Mouse (Mus musculus): ENCODE data around the gene Ipo11. TPM values are rescaled to one million over a fixed set of nuclear protein-coding genes. Genes with fewer than 3 reads are reported as not detected.

Ipo11 gene
- total and polyA plus RNA-seq, 3 experiments, result 37.2 to 40.2 TPM; not detected in 1

- TF ChIP-seq TCF12 (IDR thresholded peaks at IDR 0.05; ENCODE audit: low read depth, low read length) (0 out of 2 replicates have a peak, but pooled peaks have one; percentile 19), ETS1 (IDR thresholded peaks at IDR 0.05; ENCODE audit: low read depth, low read length) (no peak)
Observed at GRCm38 (mm10) chr13:106946594-106947540, 10.1 kb upstream of the Ipo11 start, which contains the start of gene Dimt1 (continued).

GRCm38 (mm10) chr13:106945518-106945917 is 8.8 kb upstream of the Ipo11 start:
- Histone ChIP-seq H3K27ac (ENCODE audit: control insufficient read depth, low read depth, low read length) (no peak overlapping the region), H3K36me3 (ENCODE audit: control insufficient read depth in 1 of 2, insufficient read depth in 2 of 2, low read length in 2 of 2) (peaks cover 10 to 13% of the 10 kb centered on the region in 2 experiments), H3K79me2 (ENCODE audit: control insufficient read depth, insufficient read depth, low read length, poor library complexity) (peaks cover 15% of the 10 kb centered on the region), H3K9me3 (replicated peaks; ENCODE audit: insufficient read depth, low read length) (no peaks in the 10 kb centered on the region), H3K4me3 (ENCODE audit: control insufficient read depth in 1 of 2, insufficient read depth in 1 of 2, low read depth in 2 of 2, low read length in 2 of 2) (no peak overlapping the region), H3K27me3 (ENCODE audit: control insufficient read depth in 1 of 2, insufficient read depth in 2 of 2, low read length in 2 of 2) (no peaks in the 10 kb centered on the region), H3K9ac (ENCODE audit: control insufficient read depth, low read depth, low read length, poor library complexity, severe bottlenecking) (no peak overlapping the region), H3K4me1 (ENCODE audit: control insufficient read depth in 1 of 2, insufficient read depth in 2 of 2, low read length in 2 of 2) (peaks cover 0 to 6% of the 10 kb centered on the region in 2 experiments; a peak in 1 of 4 replicates)
- no peak for DNase-seq (ENCODE audit: low read depth, low spot score)
- TF ChIP-seq ZNF384 (IDR thresholded peaks at IDR 0.05; ENCODE audit: low read depth, low read length), result peak; percentile 78
- no peak for TF ChIP-seq POLR2AphosphoS2 (IDR thresholded peaks at IDR 0.05; ENCODE audit: low read length)

- no peak overlapping the region for H3K27ac ChIP-seq (ENCODE audit: control insufficient read depth, low read depth, low read length)
- peaks cover 0 to 2% of the 10 kb centered on the region in 2 experiments; a peak in 1 of 4 replicates for H3K36me3 ChIP-seq (ENCODE audit: control insufficient read depth in 1 of 2, insufficient read depth in 2 of 2, low read length in 2 of 2)
- no peaks in the 10 kb centered on the region for H3K4me1 ChIP-seq (ENCODE audit: control insufficient read depth in 1 of 2, insufficient read depth in 2 of 2, low read length in 2 of 2)
- no peak for DNase-seq (ENCODE audit: low read depth, low spot score)
- H3K4me3 ChIP-seq (ENCODE audit: control insufficient read depth in 1 of 2, insufficient read depth in 1 of 2, low read depth in 2 of 2, low read length in 2 of 2), result no peak overlapping the region
- H3K79me2 ChIP-seq (ENCODE audit: control insufficient read depth, insufficient read depth, low read length, poor library complexity), result peaks cover 8% of the 10 kb centered on the region
- H3K9me3 ChIP-seq (replicated peaks; ENCODE audit: insufficient read depth, low read length), result no peaks in the 10 kb centered on the region
- no peak overlapping the region for H3K9ac ChIP-seq (ENCODE audit: control insufficient read depth, low read depth, low read length, poor library complexity, severe bottlenecking)
- TF ChIP-seq E2F4 (IDR thresholded peaks at IDR 0.05; ENCODE audit: borderline replicate concordance, low read depth, low read length) (no peak), KAT2A (conservative IDR thresholded peaks at IDR 0.05; ENCODE audit: low read depth, low read length) (no peak), MAFK (IDR thresholded peaks at IDR 0.05; ENCODE audit: borderline replicate concordance, low read depth, low read length) (no peak), HCFC1 (IDR thresholded peaks at IDR 0.05; ENCODE audit: low read depth, low read length) (no peak), NRF1 (IDR thresholded peaks at IDR 0.05; ENCODE audit: insufficient read depth, low read depth, low read length, poor library complexity, severe bottlenecking) (no peak), UBTF (IDR thresholded peaks at IDR 0.05; ENCODE audit: borderline replicate concordance, insufficient read depth, low read depth, low read length) (no peak), RAD21 (IDR thresholded peaks at IDR 0.05; ENCODE audit: low read depth, low read length) (no peak), USF2 (IDR thresholded peaks at IDR 0.05; ENCODE audit: borderline replicate concordance in 1 of 2, insufficient read depth in 1 of 2, low read depth in 1 of 2, low read length in 2 of 2) (no peak), MXI1 (IDR thresholded peaks at IDR 0.05; ENCODE audit: low read depth, low read length) (no peak), GABPA (IDR thresholded peaks at IDR 0.05; ENCODE audit: low read depth, low read length) (no peak), CHD1 (IDR thresholded peaks at IDR 0.05; ENCODE audit: low read depth, low read length) (no peak), GATA1 (IDR thresholded peaks at IDR 0.05; ENCODE audit: low read depth, low read length) (no peak), CTCF (IDR thresholded peaks at IDR 0.05 in 2 of 3, conservative IDR thresholded peaks at IDR 0.05 in 1 of 3; ENCODE audit: control insufficient read depth in 1 of 3, insufficient read depth in 1 of 3, low read depth in 2 of 3, low read length in 3 of 3, poor library complexity in 1 of 3, severe bottlenecking in 1 of 3) (no peak), CHD2 (IDR thresholded peaks at IDR 0.05; ENCODE audit: low read length) (no peak), POLR2AphosphoS2 (IDR thresholded peaks at IDR 0.05; ENCODE audit: low read length) (no peak)
- H3K27me3 ChIP-seq (ENCODE audit: control insufficient read depth in 1 of 2, insufficient read depth in 2 of 2, low read length in 2 of 2), result no peaks in the 10 kb centered on the region
Observed at GRCm38 (mm10) chr13:106942721-106943120, 6.0 kb upstream of the Ipo11 start.

All from MEL (cell line).